Comparison of ENCODE assay signal across 28 mouse cellular contexts in genomic region chr6:99145033-99145432, GRCm38 (mm10).
DNase-seq lines count a peak whose midpoint lies in the region; ATAC-seq and TF ChIP-seq lines count a peak whose summit lies in the region.
"Had no signal": no experiment of that assay in that cellular context is flagged by ENCODE, and none has a peak within 500 bp of the region (broad histone marks: within the 10 kb centered on the region; RNA-seq: fewer than 3 reads in every experiment).

No protein-coding gene starts in this region.

- H3K9ac ChIP-seq in stomach, embryonic 15.5 days, result no peak overlapping the region
- no peak overlapping the region for H3K9ac ChIP-seq in stomach, postnatal 0 days (ENCODE audit: low read length)
- H3K9ac ChIP-seq in intestine, postnatal 0 days (ENCODE audit: low read depth, low read length), result no peak overlapping the region
- H3K9ac ChIP-seq in midbrain, embryonic 11.5 days (ENCODE audit: low read length), result no peak overlapping the region
- H3K9ac ChIP-seq: embryonic facial prominence, embryonic 12.5 days; embryonic facial prominence, embryonic 15.5 days; forebrain, embryonic 12.5 days; forebrain, embryonic 15.5 days; heart, embryonic 12.5 days; heart, embryonic 15.5 days; hindbrain, embryonic 13.5 days had no signal

- peak; percentile 7 to 19 for DNase-seq in kidney, postnatal 4 days
- no peak for DNase-seq in kidney, postnatal 14 days
- no peak for DNase-seq in stomach, postnatal 0 days (ENCODE audit: low spot score)
- DNase-seq in midbrain, embryonic 11.5 days (ENCODE audit: low spot score, missing footprints), result no peak
- DNase-seq in forebrain, embryonic 10.5 days (ENCODE audit: extremely low spot score, low spot score), result no peak
- DNase-seq: adrenal gland, postnatal 10 days; adrenal gland, postnatal 36 days; B cell, adult 2 months; cerebellum, adult 18-20 months; cerebellum, adult 9-10 months; cerebellum, postnatal 14 days; gastrocnemius, postnatal 25 days; heart, adult 18-20 months; heart, postnatal 10 days; heart, postnatal 36 days had no signal

- ATAC-seq in stomach, embryonic 15.5 days (ENCODE audit: insufficient read depth, low FRiP score, low read depth), result peak; percentile 56; the same call in 1 of the 2 replicates
- ATAC-seq in stomach, postnatal 0 days (ENCODE audit: low FRiP score, low TSS enrichment), result no peak
- ATAC-seq in intestine, postnatal 0 days, result peak; percentile 68
- ATAC-seq in midbrain, embryonic 11.5 days (ENCODE audit: low FRiP score), result no peak
- ATAC-seq: forebrain, embryonic 15.5 days; Patski had no signal

- no peaks in the 10 kb centered on the region for H3K9me3 ChIP-seq in stomach, embryonic 15.5 days
- H3K9me3 ChIP-seq in stomach, postnatal 0 days (ENCODE audit: control insufficient read depth, low read length), result no peaks in the 10 kb centered on the region
- H3K9me3 ChIP-seq in intestine, postnatal 0 days (ENCODE audit: control insufficient read depth), result no peaks in the 10 kb centered on the region
- H3K9me3 ChIP-seq in midbrain, embryonic 11.5 days (ENCODE audit: control insufficient read depth, low read length), result no peaks in the 10 kb centered on the region
- H3K9me3 ChIP-seq in forebrain, embryonic 10.5 days, result no peaks in the 10 kb centered on the region
- H3K9me3 ChIP-seq: embryonic facial prominence, embryonic 12.5 days; embryonic facial prominence, embryonic 15.5 days; forebrain, embryonic 12.5 days; forebrain, embryonic 15.5 days; G1E; heart, embryonic 12.5 days; heart, embryonic 15.5 days; hindbrain, embryonic 10.5 days; hindbrain, embryonic 13.5 days had no signal

- no peaks in the 10 kb centered on the region for H3K27me3 ChIP-seq in stomach, embryonic 15.5 days (replicated peaks)
- H3K27me3 ChIP-seq in stomach, postnatal 0 days (ENCODE audit: control insufficient read depth, insufficient read depth, low read length), result no peaks in the 10 kb centered on the region
- no peaks in the 10 kb centered on the region for H3K27me3 ChIP-seq in intestine, postnatal 0 days (replicated peaks; ENCODE audit: control insufficient read depth, insufficient read depth, low read length)
- no peaks in the 10 kb centered on the region for H3K27me3 ChIP-seq in midbrain, embryonic 11.5 days (ENCODE audit: control insufficient read depth, insufficient read depth, low read length)
- H3K27me3 ChIP-seq in forebrain, embryonic 10.5 days (ENCODE audit: poor library complexity, severe bottlenecking), result no peaks in the 10 kb centered on the region
- H3K27me3 ChIP-seq: CH12.LX; embryonic facial prominence, embryonic 15.5 days; forebrain, embryonic 12.5 days; forebrain, embryonic 15.5 days; heart, embryonic 12.5 days; heart, embryonic 15.5 days; hindbrain, embryonic 13.5 days; Patski had no signal

- TF ChIP-seq CTCF in stomach, postnatal 0 days (IDR thresholded peaks at IDR 0.05; ENCODE audit: low read depth), result no peak
- no peak for TF ChIP-seq CTCF in intestine, postnatal 0 days (IDR thresholded peaks at IDR 0.05; ENCODE audit: low read depth)

- H3K27ac ChIP-seq in stomach, embryonic 15.5 days, result no peak overlapping the region
- H3K27ac ChIP-seq in stomach, postnatal 0 days (replicated peaks), result no peak overlapping the region
- H3K27ac ChIP-seq in intestine, postnatal 0 days (ENCODE audit: low read depth, low read length), result no peak overlapping the region
- H3K27ac ChIP-seq in midbrain, embryonic 11.5 days (ENCODE audit: low read depth, low read length), result no peak overlapping the region
- H3K27ac ChIP-seq in forebrain, embryonic 10.5 days, result no peak overlapping the region
- H3K27ac ChIP-seq: embryonic facial prominence, embryonic 12.5 days; embryonic facial prominence, embryonic 15.5 days; forebrain, embryonic 12.5 days; forebrain, embryonic 15.5 days; heart, embryonic 15.5 days; hindbrain, embryonic 10.5 days; hindbrain, embryonic 13.5 days had no signal

- TF ChIP-seq EP300 in stomach, postnatal 0 days (optimal IDR thresholded peaks at IDR 0.05), result no peak

- H3K4me3 ChIP-seq in stomach, embryonic 15.5 days (replicated peaks), result no peak overlapping the region
- no peak overlapping the region for H3K4me3 ChIP-seq in stomach, postnatal 0 days (ENCODE audit: low read depth, low read length)
- no peak overlapping the region for H3K4me3 ChIP-seq in intestine, postnatal 0 days (ENCODE audit: low read depth, low read length)
- no peak overlapping the region for H3K4me3 ChIP-seq in midbrain, embryonic 11.5 days (ENCODE audit: low read depth, low read length)
- no peak overlapping the region for H3K4me3 ChIP-seq in forebrain, embryonic 10.5 days
- H3K4me3 ChIP-seq: embryonic facial prominence, embryonic 12.5 days; embryonic facial prominence, embryonic 15.5 days; forebrain, embryonic 12.5 days; forebrain, embryonic 15.5 days; heart, embryonic 12.5 days; heart, embryonic 15.5 days; hindbrain, embryonic 10.5 days; hindbrain, embryonic 13.5 days had no signal

- no peaks in the 10 kb centered on the region for H3K4me1 ChIP-seq in stomach, embryonic 15.5 days
- 0 out of 2 replicates have a peak, but pooled peaks cover 2% of the 10 kb centered on the region for H3K4me1 ChIP-seq in stomach, postnatal 0 days (replicated peaks; ENCODE audit: control insufficient read depth, insufficient read depth)
- peaks cover 11% of the 10 kb centered on the region; the same call in 1 of the 2 replicates for H3K4me1 ChIP-seq in intestine, postnatal 0 days (replicated peaks; ENCODE audit: control insufficient read depth, insufficient read depth, low read length)
- no peaks in the 10 kb centered on the region for H3K4me1 ChIP-seq in midbrain, embryonic 11.5 days (ENCODE audit: control insufficient read depth, insufficient read depth, low read length)
- H3K4me1 ChIP-seq in forebrain, embryonic 10.5 days, result peaks cover 9% of the 10 kb centered on the region
- H3K4me1 ChIP-seq: hindbrain, embryonic 13.5 days had no signal

- H3K4me2 ChIP-seq in stomach, embryonic 15.5 days, result no peak overlapping the region
- H3K4me2 ChIP-seq in stomach, postnatal 0 days (replicated peaks; ENCODE audit: low read depth), result no peak overlapping the region
- H3K4me2 ChIP-seq in intestine, postnatal 0 days (replicated peaks; ENCODE audit: low read depth), result no peak overlapping the region
- no peak overlapping the region for H3K4me2 ChIP-seq in midbrain, embryonic 11.5 days
- H3K4me2 ChIP-seq: embryonic facial prominence, embryonic 12.5 days; embryonic facial prominence, embryonic 15.5 days; forebrain, embryonic 12.5 days; forebrain, embryonic 15.5 days; heart, embryonic 12.5 days; heart, embryonic 15.5 days; hindbrain, embryonic 13.5 days had no signal

- H3K36me3 ChIP-seq in stomach, embryonic 15.5 days, result no peaks in the 10 kb centered on the region
- H3K36me3 ChIP-seq in stomach, postnatal 0 days (ENCODE audit: control insufficient read depth, insufficient read depth, low read length), result no peaks in the 10 kb centered on the region
- H3K36me3 ChIP-seq in intestine, postnatal 0 days (ENCODE audit: control insufficient read depth, insufficient read depth), result peaks cover 3% of the 10 kb centered on the region; the same call in 1 of the 2 replicates
- no peaks in the 10 kb centered on the region for H3K36me3 ChIP-seq in midbrain, embryonic 11.5 days (ENCODE audit: control insufficient read depth, insufficient read depth, low read length)
- H3K36me3 ChIP-seq in forebrain, embryonic 10.5 days (replicated peaks), result no peaks in the 10 kb centered on the region
- H3K36me3 ChIP-seq: embryonic facial prominence, embryonic 12.5 days; embryonic facial prominence, embryonic 15.5 days; forebrain, embryonic 12.5 days; forebrain, embryonic 15.5 days; heart, embryonic 12.5 days; heart, embryonic 15.5 days; hindbrain, embryonic 10.5 days; hindbrain, embryonic 13.5 days had no signal

- WGBS in stomach, embryonic 15.5 days, result 72% methylated on average over 7 of the region's 7 CpGs
- WGBS in stomach, postnatal 0 days, result 63% methylated on average over 7 of the region's 7 CpGs
- 51% methylated on average over 7 of the region's 7 CpGs for WGBS in intestine, postnatal 0 days
- 87% methylated on average over 7 of the region's 7 CpGs for WGBS in midbrain, embryonic 11.5 days
- 90% methylated on average over 7 of the region's 7 CpGs for WGBS in forebrain, embryonic 10.5 days

Comparison
In these comparisons a context has a peak if more than half of its experiments do, and no peak if none do; other contexts are left out.
1. DNase-seq: peak in kidney, postnatal 4 days (2 of 2); none in kidney, postnatal 14 days (single experiment), stomach, postnatal 0 days (single experiment), midbrain, embryonic 11.5 days (single experiment) and forebrain, embryonic 10.5 days (single experiment).
2. ATAC-seq: peak in stomach, embryonic 15.5 days (single experiment) and intestine, postnatal 0 days (single experiment); none in stomach, postnatal 0 days (single experiment) and midbrain, embryonic 11.5 days (single experiment).